Mouse (Mus musculus) gastrocnemius, adult 2 months (tissue): Measurements from ENCODE around the gene Ptbp1. TPM values are rescaled to one million over a fixed set of nuclear protein-coding genes. Genes with fewer than 3 reads are reported as not detected.
"Not testable (repeated sequence)": the region's sequence is repeated elsewhere in the genome, so short reads cannot be mapped to it uniquely, and the experiment has no call there.

ENCODE experiments used
- DNase-seq: peaks from one replicate; pipeline ENCODE4 v3.0.0; 2022
- H3K27ac ChIP-seq: fragments of 200-600 bp; 2 replicates; pipeline ENCODE4 v1.8.1; 2022; ENCODE audit warnings: mild to moderate bottlenecking
- H3K4me3 ChIP-seq: fragments of 200-600 bp; 2 replicates; pipeline ENCODE4 v1.8.1; 2022; ENCODE audit warnings: mild to moderate bottlenecking, moderate library complexity
- CTCF ChIP-seq: fragments of 200-600 bp; IDR thresholded peaks from 2 replicates; pipeline ENCODE4 v1.8.1; 2022; ENCODE audit warnings: antibody characterized with exemption, mild to moderate bottlenecking, moderate library complexity
- intact Hi-C: fragments of 180-260 bp; cut with DNase I; formaldehyde crosslinking; loops from one replicate; pipeline ENCODE4 v1.15.1; 2025
- total RNA-seq, 2 experiments: library from RNA; stranded (reverse); gene quantifications; 2 replicates each; pipeline ENCODE4 v1.2.3; 2021

Ptbp1 gene
- total RNA-seq, 2 experiments from 2014 or later, result 18.8 to 25.1 TPM

DNA sequence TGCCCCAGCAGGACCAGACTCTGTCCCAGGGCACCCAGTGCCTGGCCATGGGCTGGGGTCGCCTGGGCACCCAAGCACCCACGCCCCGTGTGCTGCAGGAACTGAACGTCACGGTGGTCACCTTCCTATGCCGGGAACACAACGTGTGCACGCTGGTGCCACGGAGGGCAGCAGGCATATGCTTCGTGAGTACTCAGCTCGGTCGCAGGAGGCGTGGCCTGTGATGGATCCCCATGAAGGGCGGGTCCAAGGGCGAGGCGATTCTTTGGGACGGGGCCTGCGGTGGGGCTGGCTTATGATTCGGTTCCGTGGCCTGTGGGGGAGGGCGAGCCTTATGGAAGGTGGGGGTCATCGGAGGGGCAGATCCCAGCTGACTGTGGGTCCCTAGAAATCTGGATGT is 27.8 kb downstream of the Ptbp1 start:
- intact Hi-C loops, result loop anchor here (10.0 kb wide), 1 partner anchor 47 kb away; no protein-coding TSS in a partner anchor
- Histone ChIP-seq H3K27ac (no peak overlapping the region), H3K4me3 (no peak overlapping the region)
- DNase-seq, result no peak
- TF ChIP-seq CTCF, result no peak

DNA sequence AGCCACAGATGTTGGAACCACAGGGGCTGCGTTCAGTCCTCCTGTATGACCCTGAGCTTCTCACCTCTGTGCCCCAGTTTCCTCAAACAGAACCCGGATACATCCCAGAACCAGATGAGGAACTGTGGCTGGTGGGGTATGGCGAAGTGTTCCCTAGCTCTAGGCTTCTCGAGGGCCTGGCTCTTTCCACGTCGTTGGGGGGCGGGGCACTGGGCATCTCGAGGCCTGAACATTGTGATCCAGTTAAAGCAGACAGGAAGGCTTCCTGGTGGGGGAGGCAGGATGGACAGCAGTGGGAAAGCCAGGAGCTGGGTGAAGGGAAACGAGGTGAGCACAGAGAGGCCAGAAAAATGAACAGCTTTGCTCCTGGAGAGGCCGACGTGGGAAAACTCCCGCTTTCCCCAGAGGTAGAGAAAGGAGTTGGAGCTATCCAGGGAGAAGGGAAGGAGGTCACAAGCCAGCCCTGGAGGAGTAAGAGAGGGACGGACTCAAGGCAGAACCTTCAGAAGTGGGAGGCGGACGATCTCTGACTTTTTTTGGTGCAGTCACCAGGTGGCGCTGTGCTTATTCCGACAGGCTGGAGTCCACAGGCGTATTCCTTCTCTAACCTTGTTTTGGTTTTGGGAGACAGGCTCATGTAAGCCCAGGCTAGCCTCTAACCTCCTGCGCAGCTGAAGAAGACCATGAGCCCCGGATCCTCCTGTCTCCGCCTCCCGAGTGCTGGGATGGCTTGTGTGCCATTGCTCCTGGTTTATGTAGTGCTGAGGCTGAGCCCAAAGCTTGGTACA is 29.3 kb downstream of the Ptbp1 start:
- peak; percentile 87 for TF ChIP-seq CTCF
- intact Hi-C loops, result loop anchor here (1.0 to 10.0 kb wide), 2 partner anchors 42 to 49 kb away; no protein-coding TSS in a partner anchor
- H3K4me3 ChIP-seq, result peak overlapping the region; percentile 48
- DNase-seq, result peak; percentile 87
- H3K27ac ChIP-seq, result peak overlapping the region; percentile 77

GRCm38 (mm10) chr10:79884446-79884845 is 30.2 kb downstream of the Ptbp1 start:
- peak; percentile 88 for DNase-seq
- no peak for TF ChIP-seq CTCF
- H3K27ac ChIP-seq, result peak overlapping the region; percentile 77
- no peak overlapping the region for H3K4me3 ChIP-seq
- intact Hi-C loops, result loop anchor here (10.0 kb wide), 1 partner anchor 50 kb away; no protein-coding TSS in a partner anchor

DNA sequence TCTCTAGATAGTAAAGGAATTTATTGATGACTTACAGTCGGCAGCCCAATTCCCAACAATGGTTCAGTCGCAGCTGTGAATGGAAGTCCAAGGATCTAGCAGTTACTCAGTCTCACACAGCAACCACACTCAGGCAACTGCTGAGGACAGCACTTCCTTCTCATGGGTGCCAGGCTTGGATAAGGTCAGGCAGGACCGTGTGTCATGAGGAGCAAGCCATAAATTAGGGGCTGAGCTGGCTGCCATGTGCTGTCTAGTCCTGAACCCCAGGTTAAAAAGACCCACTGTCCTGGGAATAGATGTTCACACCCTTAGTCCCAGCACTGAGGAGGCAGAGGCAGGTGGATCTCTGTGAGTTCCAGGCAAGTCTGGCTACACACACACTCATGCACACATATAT is 30.7 kb downstream of the Ptbp1 start:
- H3K4me3 ChIP-seq, DNase-seq: not testable (repeated sequence)
- intact Hi-C loops, result loop anchor here (10.0 kb wide), 1 partner anchor 50 kb away; no protein-coding TSS in a partner anchor
- H3K27ac ChIP-seq, result peak overlapping the region; percentile 77

DNA sequence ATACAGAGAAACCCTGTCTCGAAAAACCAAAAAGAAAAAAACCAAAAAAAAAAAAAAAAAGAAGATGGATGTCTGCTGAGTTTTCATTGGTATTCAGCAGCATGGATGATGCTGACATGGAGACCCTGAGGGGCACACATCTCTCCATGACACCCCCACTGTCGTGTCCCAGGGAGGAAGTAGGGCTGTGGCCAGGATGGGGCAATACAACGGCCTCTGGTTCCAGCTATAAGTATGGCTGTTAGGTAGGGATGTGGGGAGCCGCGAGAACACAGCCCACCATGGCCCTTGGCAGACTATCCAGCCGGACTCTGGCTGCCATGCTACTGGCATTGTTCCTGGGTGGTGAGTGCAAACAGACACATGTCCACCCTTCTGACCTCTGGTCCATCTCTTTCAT is 31.8 kb downstream of the Ptbp1 start, which contains the start of gene Elane:
Gene Elane, plus strand, starts transcription at position 194 of the 400 bp plus-strand sequence.
- TF ChIP-seq CTCF, result no peak

DNA sequence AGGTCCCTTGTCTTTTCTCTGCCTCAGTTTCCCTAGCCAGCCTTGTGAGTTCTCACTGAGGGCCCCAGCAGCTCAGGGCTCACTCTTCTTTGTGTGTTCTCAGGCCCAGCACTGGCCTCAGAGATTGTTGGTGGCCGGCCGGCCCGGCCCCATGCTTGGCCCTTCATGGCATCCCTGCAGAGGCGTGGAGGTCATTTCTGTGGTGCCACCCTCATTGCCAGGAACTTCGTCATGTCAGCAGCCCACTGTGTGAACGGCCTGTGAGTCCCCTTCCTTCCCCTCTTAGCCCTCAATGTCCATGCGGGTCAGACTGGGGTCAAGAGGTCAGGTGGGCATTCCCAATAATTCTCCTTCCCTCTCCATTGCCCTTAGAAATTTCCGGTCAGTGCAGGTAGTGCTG is 32.4 kb downstream of the Ptbp1 start:
- intact Hi-C loops, result loop anchor here (10.0 kb wide), 1 partner anchor 52 kb away; no protein-coding TSS in a partner anchor
- TF ChIP-seq CTCF, result no peak
- no peak overlapping the region for H3K4me3 ChIP-seq
- H3K27ac ChIP-seq, result no peak overlapping the region
- no peak for DNase-seq

More for the DNA sequence above, 31.8 kb downstream of the Ptbp1 start, which contains the start of gene Elane:
- intact Hi-C loops, result loop anchor here (10.0 kb wide), 1 partner anchor 51 kb away; no protein-coding TSS in a partner anchor
- peak within 1 kb of the TSS; percentile 77 for H3K27ac ChIP-seq
- H3K4me3 ChIP-seq, result no peak within 1 kb of the TSS
- DNase-seq, result no peak

- no peak overlapping the region for H3K27ac ChIP-seq
- no peak for DNase-seq
- TF ChIP-seq CTCF, result no peak
- no peak overlapping the region for H3K4me3 ChIP-seq
- intact Hi-C loops, result loop anchor here (10.0 kb wide), 1 partner anchor 55 kb away; no protein-coding TSS in a partner anchor
Observed at GRCm38 (mm10) chr10:79889386-79889785, 35.2 kb downstream of the Ptbp1 start.

- intact Hi-C loops, result no loop called here
- Histone ChIP-seq H3K4me3 (no peak within 1 kb of the TSS), H3K27ac (no peak within 1 kb of the TSS)
- no peak for TF ChIP-seq CTCF
- DNase-seq, result no peak
Observed at GRCm38 (mm10) chr10:79890670-79891069, 36.4 kb downstream of the Ptbp1 start, which contains the start of gene Cfd. Gene Cfd, plus strand, starts transcription at chr10:79890853.

- H3K4me3 ChIP-seq, H3K27ac ChIP-seq: not testable (repeated sequence)
- peak; percentile 78 for DNase-seq
- peak; percentile 83 for TF ChIP-seq CTCF
- intact Hi-C loops, result loop anchor here (2.0 kb wide), 2 partner anchors 32 to 66 kb away; no protein-coding TSS in a partner anchor
Observed at GRCm38 (mm10) chr10:79892451-79893118, 38.4 kb downstream of the Ptbp1 start.

DNA sequence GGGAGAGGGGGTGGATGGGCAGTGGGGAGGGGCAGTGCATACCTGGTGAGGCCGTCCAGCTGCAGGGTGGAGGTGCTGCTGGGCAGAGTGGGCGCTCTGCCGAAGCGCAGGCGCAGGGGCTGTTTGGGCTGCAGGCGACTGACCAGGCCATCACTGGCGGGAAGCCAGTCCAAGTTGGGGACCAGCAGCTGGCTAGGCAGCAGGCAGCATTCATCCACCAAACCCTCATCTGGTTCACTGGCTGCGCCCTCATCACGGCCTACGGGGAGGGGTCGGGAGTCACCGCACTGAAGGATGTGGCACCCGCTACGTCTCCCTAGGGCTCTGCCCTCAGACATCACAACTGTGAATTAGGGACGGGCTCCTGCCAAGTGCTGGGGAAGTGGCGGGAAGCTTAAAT is 42.1 kb downstream of the Ptbp1 start:
- intact Hi-C loops, result no loop called here
- Histone ChIP-seq H3K27ac (no peak overlapping the region), H3K4me3 (no peak overlapping the region)
- peak; percentile 40 for DNase-seq
- TF ChIP-seq CTCF, result no peak

- Histone ChIP-seq H3K4me3 (no peak overlapping the region), H3K27ac (no peak overlapping the region)
- intact Hi-C loops, result no loop called here
- no peak for DNase-seq
- TF ChIP-seq CTCF, result no peak
Observed at GRCm38 (mm10) chr10:79896814-79897213, 42.6 kb downstream of the Ptbp1 start.

DNA sequence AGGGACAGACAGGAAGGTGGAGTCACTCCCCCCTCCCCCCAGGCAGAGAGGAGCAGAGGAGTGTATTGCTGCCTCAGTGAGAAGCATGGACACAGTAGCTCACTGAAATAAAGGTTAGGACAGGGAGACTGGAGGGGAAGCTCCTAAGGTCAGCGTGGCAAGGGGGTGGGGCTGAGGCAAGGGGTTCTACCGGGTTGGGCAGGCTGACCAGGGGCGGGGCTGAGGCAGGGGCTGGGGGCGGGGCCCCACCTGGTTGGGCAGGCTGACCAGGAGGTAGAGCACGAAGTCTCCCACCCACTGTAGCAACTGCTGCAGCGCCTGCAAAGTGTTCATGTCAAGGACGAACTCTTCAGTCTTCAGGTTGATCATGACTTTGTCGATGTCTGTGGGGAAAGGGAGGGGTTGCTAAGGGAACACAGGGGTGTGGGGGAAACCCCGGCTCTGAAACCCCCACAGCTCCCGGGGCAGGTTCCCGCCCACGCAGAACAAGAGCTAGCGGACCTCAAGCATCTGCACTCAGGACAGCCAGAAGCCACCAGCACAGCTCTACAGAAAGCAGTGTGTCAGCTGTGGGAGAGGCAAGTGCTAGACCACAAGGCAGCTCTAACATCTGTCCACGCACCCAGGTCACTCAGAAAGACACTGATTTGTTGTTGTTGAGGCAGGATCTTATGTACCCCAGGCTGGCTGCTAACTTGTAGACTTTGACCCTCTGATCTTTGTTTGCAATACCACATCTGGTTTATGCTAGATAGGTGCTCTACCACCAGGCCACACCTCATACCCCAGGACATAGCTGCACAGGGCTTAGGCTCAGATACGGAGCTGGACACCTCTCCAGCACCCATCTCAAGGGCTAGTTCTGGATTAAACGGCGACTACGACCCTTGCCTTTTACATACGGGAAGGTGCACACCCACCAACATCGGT is 43.4 kb downstream of the Ptbp1 start:
- intact Hi-C loops, result no loop called here
- no peak overlapping the region for H3K4me3 ChIP-seq
- DNase-seq, result no peak
- H3K27ac ChIP-seq, result no peak overlapping the region
- TF ChIP-seq CTCF, result no peak
